ENCODE assay signal across 12 mouse cellular contexts in the genomic region with DNA sequence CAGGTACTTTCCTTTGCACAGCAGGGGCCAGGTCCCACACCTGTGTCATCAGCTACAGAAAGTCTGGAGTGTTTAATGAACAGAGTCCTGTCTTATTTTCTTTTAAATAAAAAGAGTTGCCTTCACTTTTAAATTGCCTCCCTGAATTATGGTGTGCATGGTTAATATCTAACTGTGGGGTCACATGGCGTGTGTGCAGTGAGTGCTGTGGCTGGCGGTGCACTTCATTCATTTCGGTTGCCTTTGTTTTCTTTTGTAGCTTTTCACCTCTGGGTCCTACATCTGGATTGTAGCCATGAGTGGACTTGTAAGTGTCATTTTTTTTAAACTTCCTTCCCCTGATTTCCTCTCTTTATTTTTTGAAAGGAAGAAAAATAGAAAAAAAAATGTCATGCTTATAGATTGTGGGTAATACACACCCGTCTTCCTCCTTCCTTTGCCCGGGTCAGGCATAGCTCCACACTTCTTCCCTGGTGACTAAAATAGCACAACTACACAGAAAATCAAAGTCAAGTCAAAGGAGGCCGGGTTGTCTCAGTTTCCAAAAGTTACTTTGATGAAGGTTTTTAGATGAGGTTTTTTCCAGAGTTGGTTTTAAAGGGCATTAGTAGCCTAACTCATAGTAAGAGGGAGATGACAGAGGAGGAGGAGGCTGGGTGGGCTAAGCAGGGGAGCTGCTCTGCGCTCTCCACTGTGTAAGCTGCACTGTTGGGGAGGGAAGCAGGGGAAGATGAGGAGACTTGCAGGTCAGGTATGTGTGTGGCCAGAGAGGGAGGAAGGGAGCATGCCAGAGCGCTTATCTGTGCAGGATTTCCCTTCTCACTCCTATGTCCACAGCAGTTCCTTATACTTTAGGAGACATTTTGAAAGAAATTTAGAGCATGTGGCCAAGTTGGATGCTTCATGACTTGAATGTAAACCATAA. TPM values are rescaled to one million over a fixed set of nuclear protein-coding genes. Genes with fewer than 3 reads are reported as not detected.
DNase-seq lines count a peak whose midpoint lies in the region; ATAC-seq lines count a peak whose summit lies in the region.
"Had no signal": no experiment of that assay in that cellular context is flagged by ENCODE, and none has a peak within 500 bp of the region (broad histone marks: within the 10 kb centered on the region; RNA-seq: fewer than 3 reads in every experiment).

No protein-coding gene starts in this region.

- ATAC-seq in limb, embryonic 12.5 days (ENCODE audit: insufficient number of reproducible peaks, insufficient read depth, low FRiP score, low TSS enrichment, low read depth) = no peak
- ATAC-seq in embryonic facial prominence, embryonic 14.5 days (ENCODE audit: low read depth) = no peak
- peak; percentile 58; the same call in 1 of the 2 replicates for ATAC-seq in stomach, embryonic 14.5 days (ENCODE audit: insufficient number of reproducible peaks, insufficient read depth, low FRiP score, low read depth)
- ATAC-seq: forebrain, embryonic 16.5 days had no signal

- H3K4me1 ChIP-seq in limb, embryonic 12.5 days (replicated peaks) = no peaks in the 10 kb centered on the region
- H3K4me1 ChIP-seq in limb, embryonic 10.5 days = no peaks in the 10 kb centered on the region
- no peaks in the 10 kb centered on the region for H3K4me1 ChIP-seq in embryonic facial prominence, embryonic 14.5 days (ENCODE audit: control insufficient read depth, insufficient read depth, low read length)
- H3K4me1 ChIP-seq in stomach, embryonic 14.5 days (ENCODE audit: control insufficient read depth, insufficient read depth, low read length) = peaks cover 10% of the 10 kb centered on the region

- 0 out of 2 replicates have a peak overlapping the region, but pooled peaks have one; percentile 23 for H3K27ac ChIP-seq in limb, embryonic 12.5 days
- H3K27ac ChIP-seq in limb, embryonic 10.5 days = no peak overlapping the region
- no peak overlapping the region for H3K27ac ChIP-seq in embryonic facial prominence, embryonic 14.5 days (replicated peaks; ENCODE audit: low read depth, low read length)
- H3K27ac ChIP-seq in stomach, embryonic 14.5 days (ENCODE audit: low read length) = peak overlapping the region; percentile 66; the same call in 1 of the 2 replicates

- intact Hi-C loops in gastrocnemius, postnatal 14 days (cut with DNase I; ENCODE audit: low total_unique reads) = no loop called here

- WGBS in limb, embryonic 12.5 days = 79% methylated on average over 8 of the region's 8 CpGs
- 85% methylated on average over 8 of the region's 8 CpGs for WGBS in limb, embryonic 10.5 days
- 62% methylated on average over 8 of the region's 8 CpGs for WGBS in embryonic facial prominence, embryonic 14.5 days
- WGBS in stomach, embryonic 14.5 days = 44% methylated on average over 8 of the region's 8 CpGs

- H3K27me3 ChIP-seq in limb, embryonic 12.5 days = no peaks in the 10 kb centered on the region
- no peaks in the 10 kb centered on the region for H3K27me3 ChIP-seq in limb, embryonic 10.5 days (ENCODE audit: low read depth, poor library complexity, severe bottlenecking)
- no peaks in the 10 kb centered on the region for H3K27me3 ChIP-seq in embryonic facial prominence, embryonic 14.5 days (replicated peaks; ENCODE audit: control insufficient read depth, insufficient read depth, low read length)
- H3K27me3 ChIP-seq in stomach, embryonic 14.5 days (ENCODE audit: control insufficient read depth, insufficient read depth, low read length) = no peaks in the 10 kb centered on the region

- H3K4me3 ChIP-seq in limb, embryonic 12.5 days (replicated peaks) = no peak overlapping the region
- H3K4me3 ChIP-seq in limb, embryonic 10.5 days = no peak overlapping the region
- H3K4me3 ChIP-seq in embryonic facial prominence, embryonic 14.5 days (ENCODE audit: low read depth, low read length) = no peak overlapping the region
- H3K4me3 ChIP-seq in stomach, embryonic 14.5 days (ENCODE audit: low read depth, low read length) = no peak overlapping the region
- H3K4me3 ChIP-seq: heart, embryonic 10.5 days had no signal

- no peak for DNase-seq in limb, embryonic 10.5 days (ENCODE audit: low spot score)
- DNase-seq in embryonic facial prominence, embryonic 14.5 days (ENCODE audit: low spot score) = peak; percentile 18
- DNase-seq in kidney, postnatal 10 days = peak; percentile 42
- DNase-seq in thymus, postnatal 14 days = no peak
- no peak for DNase-seq in gastrocnemius, postnatal 14 days
- DNase-seq: lung, postnatal 14 days; retina, postnatal 1 day had no signal

- H3K9ac ChIP-seq in limb, embryonic 12.5 days (replicated peaks) = no peak overlapping the region
- no peak overlapping the region for H3K9ac ChIP-seq in embryonic facial prominence, embryonic 14.5 days (ENCODE audit: low read depth, low read length)
- no peak overlapping the region for H3K9ac ChIP-seq in stomach, embryonic 14.5 days (replicated peaks; ENCODE audit: low read depth, low read length)

- H3K36me3 ChIP-seq in limb, embryonic 12.5 days = no peaks in the 10 kb centered on the region
- H3K36me3 ChIP-seq in limb, embryonic 10.5 days = 0 out of 2 replicates have a peak, but pooled peaks cover 2% of the 10 kb centered on the region
- no peaks in the 10 kb centered on the region for H3K36me3 ChIP-seq in embryonic facial prominence, embryonic 14.5 days (ENCODE audit: control insufficient read depth, insufficient read depth, low read length)
- no peaks in the 10 kb centered on the region for H3K36me3 ChIP-seq in stomach, embryonic 14.5 days (ENCODE audit: control insufficient read depth, insufficient read depth, low read length)
- H3K36me3 ChIP-seq: heart, embryonic 10.5 days had no signal

- H3K4me2 ChIP-seq in limb, embryonic 12.5 days = no peak overlapping the region
- no peak overlapping the region for H3K4me2 ChIP-seq in embryonic facial prominence, embryonic 14.5 days (ENCODE audit: low read depth, low read length)
- H3K4me2 ChIP-seq in stomach, embryonic 14.5 days (replicated peaks; ENCODE audit: low read depth, low read length) = no peak overlapping the region

- no peaks in the 10 kb centered on the region for H3K9me3 ChIP-seq in limb, embryonic 12.5 days
- no peaks in the 10 kb centered on the region for H3K9me3 ChIP-seq in limb, embryonic 10.5 days (replicated peaks)
- H3K9me3 ChIP-seq in embryonic facial prominence, embryonic 14.5 days (ENCODE audit: control insufficient read depth, low read length) = no peaks in the 10 kb centered on the region
- no peaks in the 10 kb centered on the region for H3K9me3 ChIP-seq in stomach, embryonic 14.5 days (ENCODE audit: control insufficient read depth, low read depth, low read length)
- H3K9me3 ChIP-seq: heart, embryonic 10.5 days had no signal

RNA-seq across cellular contexts. Expression of a gene that starts 18.3 kb away (rescaled TPM):
- 2.4 and 3.0 TPM in 2 replicates for polyA plus RNA-seq in limb, embryonic 12.5 days (2016; fragmentation: Nextera tagmentation; extraction: Ambion mirVana)
- polyA plus RNA-seq in limb, embryonic 10.5 days (2016; fragmentation: Nextera tagmentation; extraction: Ambion mirVana) = 2.4 and 2.7 TPM in 2 replicates
- polyA plus RNA-seq in embryonic facial prominence, embryonic 14.5 days (2014; fragmentation: Nextera tagmentation; extraction: Ambion mirVana) = 3.5 and 5.1 TPM in 2 replicates
- polyA plus RNA-seq in stomach, embryonic 14.5 days (2014; fragmentation: Nextera tagmentation; extraction: Ambion mirVana) = 4.5 and 5.5 TPM in 2 replicates
- 1 to 10 TPM in 1 of 2 experiments, under 1 TPM in 1; 0.64 to 1.3 TPM for total RNA-seq in gastrocnemius, postnatal 14 days (2021)

RNA-seq across cellular contexts. Expression of a gene that starts 51.2 kb away (rescaled TPM):
- polyA plus RNA-seq in limb, embryonic 12.5 days (2016; fragmentation: Nextera tagmentation; extraction: Ambion mirVana) = not detected in 2 replicates
- polyA plus RNA-seq in limb, embryonic 10.5 days (2016; fragmentation: Nextera tagmentation; extraction: Ambion mirVana) = not detected in 2 replicates
- not detected in 2 replicates for polyA plus RNA-seq in embryonic facial prominence, embryonic 14.5 days (2014; fragmentation: Nextera tagmentation; extraction: Ambion mirVana)
- not detected in 2 replicates for polyA plus RNA-seq in stomach, embryonic 14.5 days (2014; fragmentation: Nextera tagmentation; extraction: Ambion mirVana)
- total RNA-seq in gastrocnemius, postnatal 14 days (2021) = not detected
- total RNA-seq: layer of hippocampus, postnatal 10 days had no signal
- polyA plus RNA-seq: forebrain, embryonic 16.5 days; heart, embryonic 10.5 days had no signal

Comparison
In these comparisons a context has a peak if more than half of its experiments do, and no peak if none do; other contexts are left out.
1. H3K27ac ChIP-seq: peak in limb, embryonic 12.5 days (single experiment) and stomach, embryonic 14.5 days (single experiment); none in limb, embryonic 10.5 days (single experiment) and embryonic facial prominence, embryonic 14.5 days (single experiment).
2. DNase-seq: peak in embryonic facial prominence, embryonic 14.5 days (single experiment) and kidney, postnatal 10 days (single experiment); none in limb, embryonic 10.5 days (single experiment), thymus, postnatal 14 days (single experiment) and gastrocnemius, postnatal 14 days (single experiment).